ENCODE assay signal across 13 mouse cellular contexts in the genomic region with DNA sequence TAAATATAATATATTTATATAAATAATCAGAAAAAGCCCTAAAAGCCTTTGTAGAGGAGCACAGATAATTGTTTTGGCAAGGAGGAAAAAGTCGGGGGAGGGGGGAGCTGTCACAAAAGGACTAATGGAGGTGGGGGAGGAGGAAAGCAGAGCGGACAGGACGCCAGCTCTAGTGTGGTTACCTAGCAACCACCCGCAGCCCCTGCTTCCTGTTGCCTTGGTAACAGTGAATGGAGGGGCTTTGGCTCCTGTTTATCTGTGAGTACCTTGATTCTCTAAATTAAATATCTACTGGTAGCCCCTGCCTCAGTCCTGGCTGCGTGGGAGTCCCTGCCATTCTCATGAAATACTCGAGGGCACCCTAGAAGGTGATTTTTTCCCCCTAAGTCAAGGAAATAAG. TPM values are rescaled to one million over a fixed set of nuclear protein-coding genes. Genes with fewer than 3 reads are reported as not detected.
A peak's percentile ranks its signal among the peaks of the same experiment; 100 is the strongest.
DNase-seq lines count a peak whose midpoint lies in the region; ATAC-seq and TF ChIP-seq lines count a peak whose summit lies in the region.
"Had no signal": no experiment of that assay in that cellular context is flagged by ENCODE, and none has a peak within 500 bp of the region (broad histone marks: within the 10 kb centered on the region; RNA-seq: fewer than 3 reads in every experiment).

No protein-coding gene starts in this region.

- peaks cover 42% of the 10 kb centered on the region for H3K4me1 ChIP-seq in forebrain, embryonic 14.5 days (ENCODE audit: control insufficient read depth, insufficient read depth, low read length)
- peaks cover 53% of the 10 kb centered on the region for H3K4me1 ChIP-seq in midbrain, embryonic 11.5 days (ENCODE audit: control insufficient read depth, insufficient read depth, low read length)
- H3K4me1 ChIP-seq in liver, postnatal 0 days (ENCODE audit: insufficient read depth): no peaks in the 10 kb centered on the region

- DNase-seq in thymus, postnatal 14 days: peak; percentile 50
- no peak for DNase-seq in thymus, postnatal 4 days
- DNase-seq in forebrain, embryonic 14.5 days (ENCODE audit: low spot score): peak; percentile 96
- peak; percentile 95 for DNase-seq in midbrain, embryonic 11.5 days (ENCODE audit: low spot score, missing footprints)
- DNase-seq in ovary, postnatal 10 days (ENCODE audit: low spot score): no peak
- DNase-seq in liver, postnatal 0 days: no peak
- no peak for DNase-seq in cerebellum, adult 8-10 months
- DNase-seq in frontal cortex, postnatal 25 days (ENCODE audit: low spot score in 2 of 2): no peak
- DNase-seq: gastrocnemius, adult 2 months had no signal

- no peaks in the 10 kb centered on the region for H3K36me3 ChIP-seq in forebrain, embryonic 14.5 days (ENCODE audit: control insufficient read depth, insufficient read depth, low read length)
- H3K36me3 ChIP-seq in midbrain, embryonic 11.5 days (ENCODE audit: control insufficient read depth, insufficient read depth, low read length): no peaks in the 10 kb centered on the region
- no peaks in the 10 kb centered on the region for H3K36me3 ChIP-seq in liver, postnatal 0 days (replicated peaks; ENCODE audit: insufficient read depth, low read length)
- H3K36me3 ChIP-seq: G1E; limb, embryonic 15.5 days; stomach, embryonic 15.5 days had no signal

- no peak for TF ChIP-seq EP300 in liver, postnatal 0 days (IDR thresholded peaks at IDR 0.05; ENCODE audit: low read depth)

- WGBS in forebrain, embryonic 14.5 days: 2% methylated on average over 6 of the region's 6 CpGs
- 3% methylated on average over 6 of the region's 6 CpGs for WGBS in midbrain, embryonic 11.5 days
- 14% methylated on average over 6 of the region's 6 CpGs for whole genome bisulfite sequencing in liver, postnatal 0 days (ENCODE audit: insufficient replicate concordance)

- ATAC-seq in forebrain, embryonic 14.5 days: peak; percentile 72
- ATAC-seq in midbrain, embryonic 11.5 days (ENCODE audit: low FRiP score): peak; percentile 69
- no peak for ATAC-seq in liver, postnatal 0 days

- peak overlapping the region; percentile 47 for H3K9ac ChIP-seq in forebrain, embryonic 14.5 days (ENCODE audit: low read length)
- peak overlapping the region; percentile 36; the same call in 1 of the 2 replicates for H3K9ac ChIP-seq in midbrain, embryonic 11.5 days (ENCODE audit: low read length)
- no peak overlapping the region for H3K9ac ChIP-seq in liver, postnatal 0 days (replicated peaks)
- H3K9ac ChIP-seq: limb, embryonic 15.5 days; stomach, embryonic 15.5 days had no signal

- peak overlapping the region; percentile 86 for H3K27ac ChIP-seq in forebrain, embryonic 14.5 days (ENCODE audit: low read depth, low read length)
- H3K27ac ChIP-seq in midbrain, embryonic 11.5 days (ENCODE audit: low read depth, low read length): peak overlapping the region; percentile 40
- H3K27ac ChIP-seq in liver, postnatal 0 days (ENCODE audit: low read depth): no peak overlapping the region
- H3K27ac ChIP-seq: gastrocnemius, adult 2 months; limb, embryonic 15.5 days; stomach, embryonic 15.5 days had no signal

- peak overlapping the region; percentile 81 for H3K4me2 ChIP-seq in forebrain, embryonic 14.5 days (ENCODE audit: low read length)
- peak overlapping the region; percentile 89 for H3K4me2 ChIP-seq in midbrain, embryonic 11.5 days
- H3K4me2 ChIP-seq in liver, postnatal 0 days (ENCODE audit: low read depth, low read length): no peak overlapping the region
- H3K4me2 ChIP-seq: stomach, embryonic 15.5 days had no signal

- H3K9me3 ChIP-seq in forebrain, embryonic 14.5 days (replicated peaks; ENCODE audit: control insufficient read depth, low read length): no peaks in the 10 kb centered on the region
- H3K9me3 ChIP-seq in midbrain, embryonic 11.5 days (ENCODE audit: control insufficient read depth, low read length): no peaks in the 10 kb centered on the region
- no peaks in the 10 kb centered on the region for H3K9me3 ChIP-seq in liver, postnatal 0 days (ENCODE audit: low read length)
- H3K9me3 ChIP-seq: G1E; limb, embryonic 15.5 days; stomach, embryonic 15.5 days had no signal

- H3K27me3 ChIP-seq in forebrain, embryonic 14.5 days (replicated peaks; ENCODE audit: control insufficient read depth, insufficient read depth, low read length): no peaks in the 10 kb centered on the region
- H3K27me3 ChIP-seq in midbrain, embryonic 11.5 days (ENCODE audit: control insufficient read depth, insufficient read depth, low read length): peaks cover 2% of the 10 kb centered on the region; the same call in 1 of the 2 replicates
- H3K27me3 ChIP-seq in liver, postnatal 0 days (ENCODE audit: insufficient read depth, low read length): peaks cover 49% of the 10 kb centered on the region

- no peak for TF ChIP-seq CTCF in liver, postnatal 0 days (IDR thresholded peaks at IDR 0.05; ENCODE audit: low read depth)

- peak overlapping the region; percentile 55 for H3K4me3 ChIP-seq in forebrain, embryonic 14.5 days (ENCODE audit: low read depth, low read length)
- H3K4me3 ChIP-seq in midbrain, embryonic 11.5 days (ENCODE audit: low read depth, low read length): peak overlapping the region; percentile 51
- H3K4me3 ChIP-seq in liver, postnatal 0 days (ENCODE audit: low read depth, low read length): no peak overlapping the region
- H3K4me3 ChIP-seq: gastrocnemius, adult 2 months; limb, embryonic 15.5 days; myocyte had no signal

RNA-seq across cellular contexts. Expression of gene Aen, which starts 11.5 kb away (rescaled TPM):
- 42.2 and 44.0 TPM in 2 replicates for polyA plus RNA-seq in forebrain, embryonic 14.5 days (2014; fragmentation: Nextera tagmentation; extraction: Ambion mirVana)
- polyA plus RNA-seq in midbrain, embryonic 11.5 days (2014; fragmentation: Nextera tagmentation; extraction: Ambion mirVana): 42.2 and 48.9 TPM in 2 replicates
- 15.1 and 15.9 TPM in 2 replicates for polyA plus RNA-seq in liver, postnatal 0 days (2015; fragmentation: Nextera tagmentation; extraction: Ambion mirVana)

RNA-seq across cellular contexts. Expression of gene Isg20, which starts 29.1 kb away (rescaled TPM):
- 0.65 and 1.6 TPM in 2 replicates for polyA plus RNA-seq in forebrain, embryonic 14.5 days (2014; fragmentation: Nextera tagmentation; extraction: Ambion mirVana)
- 0.57 and 0.78 TPM in 2 replicates for polyA plus RNA-seq in midbrain, embryonic 11.5 days (2014; fragmentation: Nextera tagmentation; extraction: Ambion mirVana)
- polyA plus RNA-seq in liver, postnatal 0 days (2015; fragmentation: Nextera tagmentation; extraction: Ambion mirVana): 108 and 111 TPM in 2 replicates

RNA-seq across cellular contexts. Expression of gene Det1, which starts 37.1 kb away (rescaled TPM):
- 18.7 and 20.5 TPM in 2 replicates for polyA plus RNA-seq in forebrain, embryonic 14.5 days (2014; fragmentation: Nextera tagmentation; extraction: Ambion mirVana)
- 20.5 and 24.0 TPM in 2 replicates for polyA plus RNA-seq in midbrain, embryonic 11.5 days (2014; fragmentation: Nextera tagmentation; extraction: Ambion mirVana)
- 7.9 and 8.1 TPM in 2 replicates for polyA plus RNA-seq in liver, postnatal 0 days (2015; fragmentation: Nextera tagmentation; extraction: Ambion mirVana)

Comparison
In these comparisons a context has a peak if more than half of its experiments do, and no peak if none do; other contexts are left out.
1. DNase-seq: peak in thymus, postnatal 14 days (single experiment), forebrain, embryonic 14.5 days (single experiment) and midbrain, embryonic 11.5 days (single experiment); none in thymus, postnatal 4 days (single experiment), ovary, postnatal 10 days (single experiment), liver, postnatal 0 days (single experiment), cerebellum, adult 8-10 months (single experiment) and frontal cortex, postnatal 25 days (0 of 2).
2. RNA of gene Isg20, which starts 29.1 kb away (polyA plus RNA-seq): 108 to 111 TPM in liver, postnatal 0 days; 0.57 to 0.78 TPM in midbrain, embryonic 11.5 days and 0.65 to 1.6 TPM in forebrain, embryonic 14.5 days; every median in the first group is over 10 times any median in the second.